19 mouse cellular contexts compared by ENCODE assay signal in genomic region chr2:142881177-142881576, GRCm38 (mm10). TPM values are rescaled to one million over a fixed set of nuclear protein-coding genes. Genes with fewer than 3 reads are reported as not detected.
A peak's percentile ranks its signal among the peaks of the same experiment; 100 is the strongest.
DNase-seq lines count a peak whose midpoint lies in the region; ATAC-seq and TF ChIP-seq lines count a peak whose summit lies in the region.
"Had no signal": no experiment of that assay in that cellular context is flagged by ENCODE, and none has a peak within 500 bp of the region (broad histone marks: within the 10 kb centered on the region; RNA-seq: fewer than 3 reads in every experiment).

No protein-coding gene starts in this region.

- no peak overlapping the region for H3K9ac ChIP-seq in kidney, embryonic 15.5 days
- H3K9ac ChIP-seq in stomach, postnatal 0 days (ENCODE audit: low read length): no peak overlapping the region
- H3K9ac ChIP-seq: forebrain, embryonic 13.5 days had no signal

- no peak for TF ChIP-seq POLR2A in cortical plate, adult 2 months (IDR thresholded peaks at IDR 0.05; ENCODE audit: extremely low read depth, insufficient read depth, low read length)

- H3K4me2 ChIP-seq in kidney, embryonic 15.5 days: no peak overlapping the region
- H3K4me2 ChIP-seq in stomach, postnatal 0 days (replicated peaks; ENCODE audit: low read depth): no peak overlapping the region
- H3K4me2 ChIP-seq: forebrain, embryonic 13.5 days had no signal

- no peaks in the 10 kb centered on the region for H3K27me3 ChIP-seq in heart, embryonic 10.5 days (ENCODE audit: insufficient read depth, poor library complexity, severe bottlenecking)
- no peaks in the 10 kb centered on the region for H3K27me3 ChIP-seq in kidney, embryonic 15.5 days
- no peaks in the 10 kb centered on the region for H3K27me3 ChIP-seq in stomach, postnatal 0 days (ENCODE audit: control insufficient read depth, insufficient read depth, low read length)
- H3K27me3 ChIP-seq: forebrain, embryonic 13.5 days had no signal

- peak; percentile 48 for DNase-seq in embryo, embryonic 10 days (ENCODE audit: low spot score)
- DNase-seq in embryo, embryonic 9.5 days (ENCODE audit: extremely low spot score): no peak
- no peak for DNase-seq in heart, embryonic 10.5 days (ENCODE audit: low spot score)
- DNase-seq in heart, postnatal 14 days: no peak
- DNase-seq in kidney, adult 11 months: no peak
- no peak for DNase-seq in stomach, postnatal 0 days (ENCODE audit: low spot score)
- DNase-seq: adrenal gland, postnatal 10 days; cerebellum, adult 2 months; cerebellum, postnatal 25 days; gastrocnemius, postnatal 25 days; layer of hippocampus, adult 9-11 months; left cerebral cortex, postnatal 4 days; thymus, postnatal 36 days had no signal

- TF ChIP-seq EP300 in stomach, postnatal 0 days (optimal IDR thresholded peaks at IDR 0.05): no peak

- 31% methylated on average over 4 of the region's 4 CpGs for WGBS in heart, embryonic 10.5 days
- 27% methylated on average over 4 of the region's 4 CpGs for WGBS in kidney, embryonic 15.5 days
- 36% methylated on average over 4 of the region's 4 CpGs for WGBS in stomach, postnatal 0 days

- no peak for TF ChIP-seq CTCF in cortical plate, adult 2 months (IDR thresholded peaks at IDR 0.05; ENCODE audit: extremely low read depth, insufficient read depth, low read length)
- no peak for TF ChIP-seq CTCF in stomach, postnatal 0 days (IDR thresholded peaks at IDR 0.05; ENCODE audit: low read depth)

- no peak overlapping the region for H3K4me3 ChIP-seq in heart, embryonic 10.5 days
- no peak overlapping the region for H3K4me3 ChIP-seq in kidney, embryonic 15.5 days (replicated peaks)
- no peak overlapping the region for H3K4me3 ChIP-seq in cortical plate, adult 2 months (ENCODE audit: insufficient read depth, low read length)
- H3K4me3 ChIP-seq in stomach, postnatal 0 days (ENCODE audit: low read depth, low read length): no peak overlapping the region
- H3K4me3 ChIP-seq: forebrain, embryonic 13.5 days had no signal

- H3K27ac ChIP-seq in heart, embryonic 10.5 days: peak overlapping the region; percentile 36; the same call in 1 of the 2 replicates
- peak overlapping the region; percentile 56 for H3K27ac ChIP-seq in kidney, embryonic 15.5 days
- H3K27ac ChIP-seq in cortical plate, adult 2 months (ENCODE audit: insufficient read depth, low read length): 0 out of 2 replicates have a peak overlapping the region, but pooled peaks have one; percentile 44
- H3K27ac ChIP-seq in stomach, postnatal 0 days (replicated peaks): no peak overlapping the region
- H3K27ac ChIP-seq: forebrain, embryonic 13.5 days; hindbrain, postnatal 0 days had no signal

- peaks cover 40% of the 10 kb centered on the region for H3K4me1 ChIP-seq in heart, embryonic 10.5 days
- peaks cover 64% of the 10 kb centered on the region for H3K4me1 ChIP-seq in kidney, embryonic 15.5 days
- peaks cover 12% of the 10 kb centered on the region for H3K4me1 ChIP-seq in cortical plate, adult 2 months (ENCODE audit: control insufficient read depth, insufficient read depth, low read length)
- 0 out of 2 replicates have a peak, but pooled peaks cover 4% of the 10 kb centered on the region for H3K4me1 ChIP-seq in stomach, postnatal 0 days (replicated peaks; ENCODE audit: control insufficient read depth, insufficient read depth)
- H3K4me1 ChIP-seq: forebrain, embryonic 13.5 days had no signal

- peak; percentile 55; the same call in 1 of the 2 replicates for ATAC-seq in kidney, embryonic 15.5 days (replicated peaks; ENCODE audit: low FRiP score)
- no peak for ATAC-seq in stomach, postnatal 0 days (ENCODE audit: low FRiP score, low TSS enrichment)
- ATAC-seq: activated CD4-positive, CD25-positive, alpha-beta regulatory T cell, adult 4 months; forebrain, embryonic 13.5 days; hindbrain, postnatal 0 days; intestine, embryonic 16.5 days had no signal

- intact Hi-C loops in heart, postnatal 14 days (cut with DNase I): no loop called here

- no peaks in the 10 kb centered on the region for H3K36me3 ChIP-seq in heart, embryonic 10.5 days
- H3K36me3 ChIP-seq in kidney, embryonic 15.5 days: no peaks in the 10 kb centered on the region
- H3K36me3 ChIP-seq in stomach, postnatal 0 days (ENCODE audit: control insufficient read depth, insufficient read depth, low read length): no peaks in the 10 kb centered on the region

- H3K9me3 ChIP-seq in heart, embryonic 10.5 days: no peaks in the 10 kb centered on the region
- H3K9me3 ChIP-seq in kidney, embryonic 15.5 days (replicated peaks): no peaks in the 10 kb centered on the region
- H3K9me3 ChIP-seq in stomach, postnatal 0 days (ENCODE audit: control insufficient read depth, low read length): no peaks in the 10 kb centered on the region
- H3K9me3 ChIP-seq: forebrain, embryonic 13.5 days had no signal

RNA-seq across cellular contexts. Expression of gene Kif16b, which starts 20.2 kb away (rescaled TPM):
- 9.6 and 10.9 TPM in 2 replicates for polyA plus RNA-seq in heart, embryonic 10.5 days (2016; fragmentation: Nextera tagmentation; extraction: Ambion mirVana)
- total RNA-seq in heart, postnatal 14 days (2021): 10 to 100 TPM; 24.0 to 24.2 TPM
- 15.1 and 17.0 TPM in 2 replicates for polyA plus RNA-seq in kidney, embryonic 15.5 days (2015; fragmentation: Nextera tagmentation; extraction: Ambion mirVana)
- polyA plus RNA-seq in cortical plate, adult 2 months (2012; rRNA removed): 8.1 and 9.7 TPM in 2 replicates
- polyA plus RNA-seq in stomach, postnatal 0 days (2015; fragmentation: Nextera tagmentation; extraction: Ambion mirVana): 8.0 and 9.0 TPM in 2 replicates
